Mouse (Mus musculus) cerebellum, adult 11 months (tissue): ENCODE results near the gene Apon.
"Not testable (repeated sequence)": the region's sequence is repeated elsewhere in the genome, so short reads cannot be mapped to it uniquely, and the experiment has no call there.

ENCODE experiments used
- DNase-seq: peaks from one replicate; pipeline ENCODE4 v3.0.0; 2022

Apon gene

DNA sequence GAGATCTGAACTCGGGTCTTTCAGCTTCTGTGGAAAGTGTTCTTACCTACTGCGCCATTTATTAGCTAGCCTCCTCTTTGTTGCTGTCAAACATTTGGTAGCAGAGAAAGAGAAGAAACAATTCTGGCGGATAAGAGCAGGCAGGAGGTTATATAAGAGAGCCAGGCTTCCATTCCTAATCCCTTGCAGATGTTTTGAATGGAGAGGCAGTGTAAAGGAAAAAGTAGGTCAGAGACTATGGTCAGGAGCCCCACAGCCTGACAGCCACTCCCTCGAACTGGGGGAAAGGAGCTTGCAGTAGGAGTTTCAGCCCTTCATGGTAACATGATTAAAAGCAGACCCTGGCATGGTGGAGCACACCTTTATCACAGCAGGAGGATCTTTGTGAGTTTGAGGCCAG is 17.6 kb upstream of the Apon start:
- DNase-seq: no peak

DNA sequence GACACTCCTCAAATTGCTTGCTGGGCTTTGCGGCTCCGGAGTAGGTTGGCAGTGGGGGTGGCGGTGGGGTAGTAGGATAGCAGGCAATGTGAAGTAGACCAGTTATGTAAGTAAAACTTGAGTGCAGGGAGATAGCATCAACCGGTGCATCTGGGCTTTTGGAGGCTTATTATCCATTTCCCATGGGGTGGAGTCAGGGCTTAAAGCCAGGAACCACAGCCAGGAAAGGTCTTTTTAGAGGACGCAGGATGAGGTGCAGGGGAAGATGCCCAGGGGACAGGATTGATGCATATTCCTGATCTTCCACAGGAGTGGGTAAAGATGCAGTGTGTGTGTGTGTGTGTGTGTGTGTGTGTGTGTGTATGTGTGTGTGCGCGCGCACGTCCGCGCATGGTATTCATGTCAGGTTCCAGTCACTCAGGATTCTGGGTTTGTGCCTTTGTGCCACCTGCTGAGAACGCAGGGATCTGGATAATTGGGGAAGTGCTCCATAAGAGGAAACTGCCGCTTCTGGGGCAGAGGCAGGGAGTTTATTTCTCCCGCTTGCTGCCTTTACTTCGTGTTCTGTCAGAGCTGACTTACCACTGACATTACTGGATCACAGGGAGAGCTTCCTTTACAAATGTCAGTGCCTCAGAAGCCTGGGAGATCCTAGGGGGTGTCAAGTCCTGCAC is 16.0 kb upstream of the Apon start:
- DNase-seq: peak; percentile 38

DNA sequence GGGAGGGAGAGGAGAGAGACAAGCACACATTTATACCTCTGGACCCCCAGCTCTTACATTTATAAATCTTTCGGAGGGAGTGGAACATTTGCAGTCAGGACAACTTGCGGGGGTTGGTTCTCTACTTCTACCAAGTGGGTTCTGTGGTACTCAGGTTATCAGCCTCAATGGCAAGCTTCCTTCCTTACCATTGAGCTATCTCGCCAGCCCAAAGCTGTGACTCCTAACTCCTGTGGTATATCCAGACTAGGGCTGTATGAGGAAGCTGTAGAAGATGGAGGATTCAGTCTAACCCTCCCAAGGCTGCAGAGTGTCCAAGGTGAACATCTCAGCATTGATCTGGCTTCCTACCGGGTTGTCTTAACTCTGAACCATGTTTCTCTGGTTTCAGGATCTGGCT is 14.8 kb upstream of the Apon start:
- no peak for DNase-seq

DNA sequence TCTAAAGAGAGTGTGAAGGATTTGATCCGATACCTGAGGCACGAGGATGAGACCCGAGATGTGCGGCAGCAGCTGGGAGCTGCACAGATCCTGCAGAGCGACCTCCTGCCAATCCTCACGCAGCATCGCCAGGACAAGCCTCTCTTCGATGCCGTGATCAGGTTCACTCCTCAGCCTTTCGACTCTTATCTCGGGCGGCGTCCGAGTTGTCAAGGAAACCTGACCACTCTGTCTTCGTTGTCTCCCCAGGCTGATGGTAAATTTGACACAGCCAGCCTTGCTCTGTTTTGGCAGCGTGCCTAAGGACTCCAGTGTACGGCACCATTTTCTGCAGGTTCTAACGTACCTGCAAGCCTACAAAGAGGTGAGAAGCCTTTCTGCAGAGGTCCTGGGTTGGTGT is 13.8 kb upstream of the Apon start:
- no peak for DNase-seq

DNA sequence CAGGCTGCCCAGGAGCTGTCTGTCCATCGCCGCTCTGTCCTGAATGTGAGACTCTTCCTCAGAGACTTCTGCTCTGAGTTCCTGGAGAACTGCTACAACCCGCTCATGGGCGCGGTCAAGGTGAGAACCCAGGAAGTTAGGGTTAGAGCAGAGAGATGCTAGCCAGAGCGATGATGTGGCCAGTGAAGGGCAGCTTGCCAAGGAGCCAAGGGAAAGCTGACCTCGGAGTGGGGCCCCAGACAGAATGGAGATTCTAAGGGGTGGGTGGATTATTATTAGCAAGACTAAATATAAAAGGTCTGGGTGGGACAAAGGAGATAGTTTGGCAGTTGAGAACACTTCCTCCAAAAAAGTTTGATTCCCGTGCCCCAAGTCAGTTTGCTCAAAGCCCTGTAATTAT is 10.6 kb upstream of the Apon start:
- no peak for DNase-seq

DNA sequence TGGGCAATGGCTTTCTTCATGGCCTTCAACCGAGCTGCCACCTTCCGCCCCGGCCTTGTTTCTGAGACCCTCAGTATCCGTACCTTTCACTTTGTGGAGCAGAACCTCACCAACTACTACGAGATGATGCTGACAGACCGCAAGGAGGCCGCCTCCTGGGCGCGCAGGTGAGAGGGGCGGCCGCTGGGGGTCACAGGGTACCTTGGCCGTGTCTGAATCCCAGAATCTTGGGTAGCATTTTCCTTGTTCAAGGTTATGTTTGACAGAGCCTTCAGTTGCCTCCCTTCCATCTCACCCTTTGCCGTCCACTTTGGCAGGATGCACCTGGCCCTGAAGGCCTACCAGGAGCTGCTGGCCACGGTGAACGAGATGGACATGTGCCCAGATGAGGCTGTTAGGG is 9.8 kb upstream of the Apon start:
- DNase-seq: no peak

DNA sequence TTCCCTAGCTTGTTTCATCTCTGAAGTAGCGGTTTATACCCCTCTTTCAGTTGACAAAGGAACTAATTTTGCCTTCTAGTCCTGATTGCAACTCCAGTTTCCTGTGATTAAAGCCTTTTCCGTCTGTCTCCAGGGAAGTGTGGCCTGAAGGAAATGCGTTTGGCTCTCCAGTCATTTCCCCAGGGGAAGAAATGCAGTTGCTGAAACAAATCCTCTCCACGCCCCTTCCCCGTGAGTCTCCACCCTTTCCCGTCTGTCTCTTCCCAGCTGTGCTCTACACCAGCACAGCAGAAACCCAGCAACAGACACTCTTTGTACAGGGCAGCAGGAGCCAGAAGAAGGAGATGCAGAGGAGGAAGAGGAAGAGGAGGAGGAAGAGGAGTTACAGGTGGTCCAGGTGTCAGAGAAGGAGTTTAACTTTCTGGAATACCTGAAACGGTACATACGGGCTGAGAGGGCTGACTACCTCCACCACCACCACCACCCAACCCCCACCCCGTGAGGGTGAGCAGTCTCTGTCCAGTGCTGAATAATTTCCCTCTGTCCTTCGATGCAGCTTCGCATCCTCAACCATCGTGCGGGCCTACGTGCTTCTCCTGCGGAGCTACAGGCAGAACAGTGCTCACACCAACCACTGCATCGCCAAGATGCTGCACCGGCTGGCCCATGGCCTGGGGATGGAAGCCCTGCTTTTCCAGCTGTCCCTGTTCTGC is 6.7 kb upstream of the Apon start:
- no peak for DNase-seq

DNA sequence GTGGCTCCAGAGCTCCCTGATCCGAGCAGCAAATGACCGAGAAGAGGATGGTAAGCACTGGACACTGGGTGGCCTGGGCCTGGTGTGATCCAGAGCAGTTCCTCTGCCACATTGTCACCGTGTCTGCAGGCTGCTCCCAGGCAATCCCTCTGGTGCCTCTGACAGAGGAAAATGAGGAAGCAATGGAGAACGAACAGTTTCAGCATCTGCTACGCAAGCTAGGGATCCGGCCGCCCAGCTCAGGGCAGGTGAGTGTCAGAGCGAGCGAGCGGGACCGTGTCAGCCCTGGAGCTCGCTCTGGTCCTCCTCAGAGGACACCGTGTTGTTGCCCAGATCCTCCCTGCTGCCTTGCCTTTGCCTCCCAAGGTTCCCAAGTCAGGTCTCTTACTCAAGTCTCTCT is 3.3 kb upstream of the Apon start:
- no peak for DNase-seq

DNA sequence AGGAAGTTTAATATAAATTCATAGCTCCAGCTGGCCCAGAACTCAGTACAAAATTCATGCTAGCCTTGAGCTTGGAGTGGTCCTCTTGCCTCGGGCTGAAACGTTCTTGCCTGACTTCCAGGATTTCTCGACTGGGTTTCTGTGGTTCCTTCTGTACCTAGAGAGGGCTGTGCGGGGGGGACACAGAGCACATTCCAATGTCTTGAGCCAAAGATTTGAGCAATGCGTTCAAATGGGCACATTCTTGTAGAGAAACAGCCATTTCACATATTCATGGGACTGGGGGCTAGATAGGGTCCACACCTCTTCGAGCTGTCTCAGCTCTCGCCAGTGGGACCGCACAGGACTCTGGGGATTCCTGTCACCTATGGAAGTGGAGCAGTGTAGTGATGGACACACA is 2.0 kb downstream of the Apon start:
- DNase-seq: no peak

DNA sequence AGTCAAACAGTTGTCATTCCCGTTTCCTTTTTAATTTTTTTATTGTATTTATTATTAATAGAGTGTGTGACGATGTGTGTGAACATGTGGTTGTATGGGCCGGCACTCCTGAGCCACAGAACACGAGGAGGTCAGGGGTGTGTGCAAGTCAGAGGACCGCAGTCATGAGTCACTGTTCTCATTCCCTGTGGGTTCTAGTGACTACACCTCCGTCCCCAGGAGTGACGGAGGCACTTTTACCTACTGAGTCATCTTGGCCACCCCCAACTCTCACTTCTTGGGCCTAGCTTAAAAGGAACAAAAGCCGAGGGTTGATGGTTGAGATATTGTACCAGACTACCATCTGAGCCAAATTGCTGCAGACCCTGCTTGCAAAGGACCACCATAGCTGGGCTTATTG is 2.4 kb downstream of the Apon start:
- DNase-seq: no peak

DNA sequence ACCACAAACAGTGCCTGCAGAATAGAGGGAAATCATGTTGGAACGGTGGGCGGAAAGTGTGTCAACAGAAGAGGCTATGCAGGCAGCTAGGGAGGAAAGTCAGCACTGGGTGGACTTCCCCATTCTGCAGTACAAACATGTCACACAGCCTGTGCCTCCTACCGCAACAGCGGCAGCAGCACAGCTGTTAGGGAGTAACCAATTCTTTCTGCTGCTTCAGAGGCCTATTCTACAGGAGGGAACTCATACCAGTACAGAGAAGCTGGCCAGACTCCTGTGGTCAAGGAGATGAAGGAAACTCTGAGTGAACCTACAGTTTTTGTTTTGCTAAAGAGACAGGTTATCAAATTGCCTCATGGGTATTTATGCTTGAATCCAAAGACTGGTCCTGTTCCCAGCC is 5.1 kb downstream of the Apon start:
- DNase-seq: no peak

DNA sequence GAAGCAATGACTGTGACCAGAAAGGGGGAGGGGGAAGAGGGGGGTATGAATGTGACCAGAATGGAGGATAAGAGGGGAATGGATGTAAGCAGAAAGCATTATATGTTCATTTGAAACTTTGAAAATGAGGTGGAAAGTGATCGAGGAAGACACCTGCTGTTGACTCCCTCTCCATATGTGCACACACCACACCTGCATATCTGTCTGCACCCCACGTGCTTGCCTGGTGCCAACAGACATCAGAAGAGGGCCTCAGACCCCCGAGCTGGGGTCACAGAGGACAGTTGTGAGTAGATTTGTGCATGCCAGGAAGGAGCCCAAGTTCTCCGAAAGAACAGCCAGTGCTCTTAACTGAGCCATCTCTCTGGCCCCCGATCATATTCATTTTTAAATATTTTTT is 6.0 kb downstream of the Apon start:
- no peak for DNase-seq

DNA sequence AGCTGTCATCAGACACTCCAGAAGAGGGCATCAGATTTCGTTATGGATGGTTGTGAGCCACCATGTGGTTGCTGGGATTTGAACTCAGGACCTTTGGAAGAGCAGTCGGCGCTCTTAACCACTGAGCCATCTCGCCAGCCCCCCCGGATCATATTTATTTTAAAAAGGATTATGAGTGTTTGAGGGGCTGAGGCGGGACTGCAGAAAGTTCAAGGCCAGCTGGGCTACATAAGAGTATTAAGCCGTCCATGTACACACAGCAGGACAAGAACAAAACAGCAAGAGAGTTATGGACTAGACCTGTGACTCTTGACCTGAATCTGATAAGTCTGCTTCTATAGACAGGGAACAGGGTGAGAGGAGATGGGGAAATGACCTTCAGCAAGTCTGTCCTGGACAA is 6.5 kb downstream of the Apon start:
- DNase-seq: not testable (repeated sequence)

DNA sequence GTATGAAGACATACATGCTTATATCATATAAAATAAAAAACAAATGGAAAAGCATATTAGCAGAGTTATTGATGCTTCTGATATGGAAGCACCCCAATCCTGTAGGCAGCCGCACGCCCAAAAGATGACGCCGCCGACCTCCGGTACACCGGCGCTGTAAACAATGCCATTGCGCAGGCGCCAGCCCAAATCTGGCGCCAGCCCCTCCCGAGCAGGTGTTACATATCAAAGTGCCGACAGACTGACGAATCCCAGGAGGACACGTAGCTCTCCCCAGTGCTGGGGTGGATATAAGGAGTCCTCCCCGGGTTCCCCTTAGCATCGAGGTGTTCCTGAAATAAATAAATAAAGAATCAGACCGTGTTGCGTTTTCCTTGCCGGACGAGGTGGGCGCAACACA is 8.4 kb downstream of the Apon start:
- no peak for DNase-seq

DNA sequence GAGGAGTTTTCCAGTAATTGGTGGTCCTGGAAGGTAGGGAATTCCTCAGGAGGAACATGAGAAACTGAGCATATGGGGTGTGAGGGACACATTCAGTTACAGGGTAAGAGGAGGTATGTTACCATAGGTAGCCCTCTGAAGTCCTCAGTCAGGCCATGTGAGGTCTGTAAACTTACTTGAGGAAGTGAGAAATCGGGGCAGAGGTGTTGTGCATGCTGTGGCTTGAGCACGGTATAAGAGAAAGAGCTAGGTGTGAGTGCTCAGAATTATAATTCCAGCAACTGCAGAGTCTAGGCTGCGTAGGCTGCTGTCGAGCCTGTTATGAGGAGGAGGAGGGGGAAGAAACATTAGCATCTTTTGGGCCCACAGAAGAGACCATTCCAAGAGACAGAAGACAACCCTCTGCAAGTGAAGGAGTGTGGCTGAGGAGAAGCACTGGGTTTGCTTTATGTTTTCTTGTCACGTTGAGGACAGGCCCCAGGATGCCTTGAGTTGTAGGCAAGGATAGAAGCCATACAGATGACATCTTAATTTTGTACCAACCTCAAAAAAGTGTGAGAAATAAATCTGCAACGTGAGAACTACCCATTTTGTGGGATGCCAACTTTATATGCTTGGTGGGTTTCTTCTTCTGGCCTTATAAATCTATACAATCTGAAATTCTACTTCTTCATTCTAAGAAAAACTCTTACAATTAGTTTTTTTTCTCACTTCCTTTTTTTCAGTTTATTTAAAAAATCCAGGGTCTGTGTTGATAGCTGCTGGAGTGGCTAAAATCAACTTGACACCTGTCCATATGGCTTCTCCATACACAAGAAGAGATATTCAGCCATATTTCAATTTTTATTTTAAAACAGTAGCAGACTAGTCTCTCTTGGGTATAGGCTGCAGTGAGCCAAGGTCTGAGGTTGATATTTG is 9.8 kb downstream of the Apon start:
- DNase-seq: no peak

DNA sequence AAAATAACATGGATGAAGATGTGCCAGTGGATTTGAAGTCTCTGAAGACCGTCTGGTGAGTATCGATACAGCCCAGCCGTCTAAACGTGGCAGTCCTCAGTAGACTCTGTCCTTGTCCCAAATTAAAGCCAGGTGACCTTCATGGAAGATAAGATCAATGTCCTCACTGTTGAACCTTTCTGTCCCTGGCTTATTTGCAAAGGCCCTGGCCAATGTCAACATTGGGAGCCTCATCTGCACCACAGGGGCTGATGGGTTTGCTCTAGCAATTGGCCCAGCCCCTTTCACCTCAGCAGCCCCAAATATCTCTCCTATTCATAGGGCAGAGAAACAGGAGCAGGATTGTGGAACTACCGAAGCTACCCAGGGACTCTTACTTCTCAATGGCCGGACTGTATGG is 14.5 kb downstream of the Apon start, which contains the start of gene Apof:
Apof (plus strand) TSS at position 301 of the 400 bp plus-strand sequence.
- no peak for DNase-seq

DNA sequence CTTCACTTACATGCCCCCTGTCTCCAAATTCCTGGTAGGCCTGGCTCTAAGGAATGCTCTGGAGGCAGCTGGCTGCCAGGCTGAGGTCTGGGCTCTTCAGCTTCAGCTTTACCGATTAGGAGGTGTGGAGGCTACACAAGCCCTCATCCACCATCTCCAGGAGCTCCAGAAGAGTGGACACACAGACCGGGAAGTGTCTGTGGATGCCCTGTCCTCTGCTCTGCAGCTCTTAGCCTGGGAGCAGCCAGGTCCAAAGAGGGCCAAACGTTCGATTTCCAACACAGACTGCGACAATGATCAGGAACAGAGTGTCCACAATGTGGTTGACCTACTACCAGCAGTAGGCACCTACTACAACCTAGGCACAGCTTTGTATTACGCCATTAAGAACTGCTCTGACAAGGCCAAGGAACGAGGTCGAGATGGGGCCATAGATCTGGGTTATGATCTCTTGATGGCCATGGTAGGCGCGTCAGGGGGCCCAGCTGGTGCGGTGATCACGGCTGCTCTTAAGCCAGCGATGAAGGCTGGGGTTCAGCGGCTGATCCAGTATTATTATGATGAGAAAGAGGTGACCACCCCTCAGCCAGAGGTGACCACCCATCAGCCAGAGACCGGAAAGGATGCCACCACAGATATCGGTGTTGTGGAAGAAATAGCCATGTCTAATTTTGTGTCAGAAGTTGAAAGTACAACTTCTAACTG is 15.5 kb downstream of the Apon start:
- DNase-seq: no peak

DNA sequence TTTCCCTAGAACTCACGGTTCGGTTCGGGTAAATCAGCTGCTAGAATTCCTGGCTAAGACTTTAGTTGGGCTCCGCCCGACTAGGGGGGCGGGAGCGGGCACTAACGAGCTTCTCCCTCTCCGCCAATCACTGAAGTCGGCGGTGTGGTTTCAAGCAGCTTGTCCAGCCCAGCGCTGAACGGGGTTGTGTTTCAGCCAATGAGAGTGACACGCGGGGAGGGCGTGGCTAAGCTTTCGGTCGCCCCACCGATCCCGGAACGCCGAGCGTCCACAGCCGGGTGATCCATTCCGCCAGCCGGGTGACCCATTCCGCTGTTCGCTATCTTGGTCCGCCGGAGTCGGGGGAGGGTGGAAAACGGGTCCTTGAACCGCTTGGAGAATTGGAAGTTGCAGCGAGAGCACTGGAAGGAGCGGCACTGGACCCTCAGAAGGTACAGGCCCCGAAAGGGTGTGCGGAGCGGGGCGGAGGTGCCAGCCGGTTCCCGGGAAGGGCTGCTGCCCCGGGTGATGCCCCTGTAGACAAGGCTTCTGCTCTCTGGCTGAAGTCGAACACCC is 16.5 kb downstream of the Apon start, which contains the start of gene Stat2:
Stat2 (plus strand) TSS at position 273 of the 555 bp plus-strand sequence.
- peak; percentile 96 for DNase-seq

DNA sequence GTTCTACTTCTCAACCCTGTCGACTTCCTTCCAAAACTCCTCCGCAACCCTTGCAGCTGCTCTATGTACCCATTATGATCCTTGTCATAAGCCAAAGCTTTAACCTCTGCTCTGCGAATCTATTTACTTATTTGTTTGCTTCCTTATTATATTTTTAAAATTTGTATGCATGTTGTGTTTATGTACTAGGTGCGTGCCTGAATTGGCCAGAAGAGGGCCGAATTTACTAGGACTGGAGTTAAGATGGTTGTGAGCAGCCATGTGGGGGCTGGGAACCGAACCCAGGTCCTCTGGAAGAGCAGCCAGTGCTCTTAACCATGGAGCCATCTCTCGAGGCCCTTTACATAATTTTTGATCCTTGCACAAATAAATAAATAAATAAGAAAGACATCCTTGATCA is 17.0 kb downstream of the Apon start:
- DNase-seq: no peak

DNA sequence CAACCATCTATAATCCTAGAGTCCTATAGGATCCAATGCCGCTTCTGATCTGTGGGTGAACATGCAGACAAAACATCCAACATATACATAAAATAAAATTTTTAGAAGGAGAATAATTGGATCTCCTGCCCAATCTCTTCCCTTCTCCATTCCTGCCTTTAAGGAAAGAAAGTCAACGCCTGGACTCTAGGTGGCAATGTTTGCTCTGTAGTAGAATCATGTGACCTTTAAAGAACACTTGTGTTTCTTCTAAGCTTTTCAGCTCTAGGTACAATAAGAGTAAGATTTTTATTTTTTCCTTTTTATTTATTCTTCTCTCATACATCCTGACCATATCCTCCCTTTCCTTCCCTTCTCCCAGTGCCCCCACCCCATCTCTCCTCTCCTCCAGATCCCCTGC is 18.0 kb downstream of the Apon start:
- no peak for DNase-seq

DNA sequence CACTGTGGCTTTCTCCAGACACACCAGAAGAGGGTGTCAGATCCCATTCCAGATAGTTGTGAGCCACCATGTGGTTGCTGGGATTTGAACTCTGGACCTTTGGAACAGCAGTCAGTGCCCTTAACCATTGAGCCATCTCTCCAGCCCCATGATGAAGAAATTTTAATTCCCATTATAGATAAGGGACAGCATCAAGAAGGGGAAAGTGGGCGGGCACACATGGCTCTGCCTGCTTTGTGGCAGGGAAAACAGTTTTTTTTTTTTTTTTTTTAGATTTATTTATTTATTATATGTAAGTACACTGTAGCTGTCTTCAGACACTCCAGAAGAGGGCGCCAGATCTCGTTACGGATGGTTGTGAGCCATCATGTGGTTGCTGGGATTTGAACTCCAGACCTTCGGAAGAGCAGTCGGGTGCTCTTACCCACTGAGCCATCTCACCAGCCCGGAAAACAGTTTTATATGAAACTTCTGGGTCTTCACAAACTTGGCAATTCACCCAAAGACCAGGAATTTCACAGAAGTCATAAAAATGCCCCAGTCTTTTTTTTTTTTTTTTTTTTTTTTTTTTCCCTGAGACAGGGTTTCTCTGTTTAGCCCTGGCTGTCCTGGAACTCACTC is 19.0 kb downstream of the Apon start:
- DNase-seq: not testable (repeated sequence)

DNA sequence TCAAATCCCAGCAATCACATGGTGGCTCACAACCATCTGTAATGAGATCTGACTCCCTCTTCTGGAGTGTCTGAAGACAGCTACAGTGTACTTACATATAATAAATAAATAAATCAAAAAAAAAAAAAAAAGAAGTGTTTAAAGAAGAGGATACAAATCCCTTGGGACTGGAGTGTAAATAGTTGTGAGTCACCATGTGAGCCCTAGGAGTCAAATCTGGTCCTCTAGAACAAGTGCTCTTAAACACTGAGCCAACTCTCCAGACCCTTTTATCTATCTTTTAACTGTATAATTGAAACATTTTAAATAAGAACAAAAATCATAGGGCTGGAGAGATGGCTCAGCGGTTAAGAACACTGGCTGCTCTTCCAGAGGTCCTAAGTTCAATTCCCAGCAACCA is 21.5 kb downstream of the Apon start:
- not testable (repeated sequence) for DNase-seq
